Mouse (Mus musculus) heart, adult 8-10 months (tissue): ENCODE data around the gene Wdr1. TPM values are rescaled to one million over a fixed set of nuclear protein-coding genes. Genes with fewer than 3 reads are reported as not detected.
A peak's percentile ranks its signal among the peaks of the same experiment; 100 is the strongest.
"Not testable (repeated sequence)": the region's sequence is repeated elsewhere in the genome, so short reads cannot be mapped to it uniquely, and the experiment has no call there.

Experiments used
- DNase-seq: peaks from one replicate; pipeline ENCODE4 v3.0.0; 2022; ENCODE audit warnings: low spot score
- total RNA-seq, 4 experiments: library from RNA; stranded (reverse); gene quantifications; 2 replicates each; pipeline ENCODE4 v1.2.4; 2022

Gene Wdr1
- 100 to 1,000 TPM; 109 to 129 (median 118) TPM for total RNA-seq

- DNase-seq: no peak
Observed at GRCm38 (mm10) chr5:38563121-38563520, at the start of gene Wdr1. Gene Wdr1 (minus strand): TSS chr5:38563221.

GRCm38 (mm10) chr5:38611118-38611517 is 48.1 kb upstream of the Wdr1 start:
- DNase-seq: no peak

- DNase-seq: not testable (repeated sequence)
Observed at GRCm38 (mm10) chr5:38608219-38608618, 45.2 kb upstream of the Wdr1 start.

GRCm38 (mm10) chr5:38598647-38599304 is 35.8 kb upstream of the Wdr1 start:
- no peak for DNase-seq

- no peak for DNase-seq
Observed at GRCm38 (mm10) chr5:38588924-38589323, 25.9 kb upstream of the Wdr1 start.

GRCm38 (mm10) chr5:38585450-38585849 is 22.4 kb upstream of the Wdr1 start:
- DNase-seq: no peak

- DNase-seq: no peak
Observed at GRCm38 (mm10) chr5:38583026-38583425, 20.0 kb upstream of the Wdr1 start.

- no peak for DNase-seq
Observed at GRCm38 (mm10) chr5:38580703-38581102, 17.7 kb upstream of the Wdr1 start.

- peak; percentile 24 for DNase-seq
Observed at GRCm38 (mm10) chr5:38570876-38571275, 7.9 kb upstream of the Wdr1 start.

- no peak for DNase-seq
Observed at GRCm38 (mm10) chr5:38568652-38569051, 5.6 kb upstream of the Wdr1 start.

- peak; percentile 46 for DNase-seq
Observed at GRCm38 (mm10) chr5:38564831-38565230, 1.8 kb upstream of the Wdr1 start.

- DNase-seq: peak; percentile 99
Observed at GRCm38 (mm10) chr5:38561426-38562024, 1.5 kb downstream of the Wdr1 start.

GRCm38 (mm10) chr5:38560586-38561425 is 2.2 kb downstream of the Wdr1 start:
- DNase-seq: peak; percentile 63

- DNase-seq: no peak
Observed at GRCm38 (mm10) chr5:38558831-38559230, 4.2 kb downstream of the Wdr1 start.

GRCm38 (mm10) chr5:38557811-38558210 is 5.2 kb downstream of the Wdr1 start:
- DNase-seq: no peak

GRCm38 (mm10) chr5:38556406-38556805 is 6.6 kb downstream of the Wdr1 start:
- DNase-seq: no peak

GRCm38 (mm10) chr5:38553953-38554352 is 9.1 kb downstream of the Wdr1 start:
- DNase-seq: no peak

- no peak for DNase-seq
Observed at GRCm38 (mm10) chr5:38553491-38553890, 9.5 kb downstream of the Wdr1 start.

- DNase-seq: no peak
Observed at GRCm38 (mm10) chr5:38552615-38553014, 10.4 kb downstream of the Wdr1 start.

GRCm38 (mm10) chr5:38550221-38550768 is 12.7 kb downstream of the Wdr1 start:
- no peak for DNase-seq

- DNase-seq: peak; percentile 35
Observed at GRCm38 (mm10) chr5:38549461-38549909, 13.5 kb downstream of the Wdr1 start.

GRCm38 (mm10) chr5:38547375-38547774 is 15.6 kb downstream of the Wdr1 start:
- no peak for DNase-seq
